Mouse (Mus musculus): ENCODE measurements around the gene Dab2ip. TPM values are rescaled to one million over a fixed set of nuclear protein-coding genes. Genes with fewer than 3 reads are reported as not detected.

The Dab2ip gene
- total and polyA plus RNA-seq, 3 experiments: 4.9 to 15.6 (median 7.8) TPM

GRCm38 (mm10) chr2:35700966-35701365 is 142.9 kb downstream of the Dab2ip start:
- Histone ChIP-seq H3K9me3 (replicated peaks; ENCODE audit: low read length) (peaks cover 6% of the 10 kb centered on the region), H3K27ac (ENCODE audit: insufficient read depth, low read depth) (no peak overlapping the region), H3K4me2 (ENCODE audit: insufficient read depth, low read depth, poor library complexity, severe bottlenecking) (no peak overlapping the region), H3K79me2 (replicated peaks; ENCODE audit: control insufficient read depth, extremely low read depth, insufficient read depth, poor library complexity, severe bottlenecking) (peaks cover 2% of the 10 kb centered on the region; the same call in 1 of the 2 replicates), H3K9ac (ENCODE audit: insufficient read depth, low read depth) (no peak overlapping the region), H3K36me3 (replicated peaks in 1 of 2; ENCODE audit: control insufficient read depth in 1 of 2, insufficient read depth in 1 of 2, low read length in 1 of 2) (peaks cover 0 to 13% of the 10 kb centered on the region in 2 experiments), H3K4me3 (replicated peaks in 1 of 3; ENCODE audit: low read depth in 2 of 3, low read length in 2 of 3, poor library complexity in 1 of 3) (no peak overlapping the region), H3K4me1 (ENCODE audit: control insufficient read depth in 1 of 2, insufficient read depth in 2 of 2) (peaks cover 0 to 2% of the 10 kb centered on the region in 2 experiments; a peak in 1 of 4 replicates), H3K27me3 (replicated peaks) (no peaks in the 10 kb centered on the region)
- TF ChIP-seq JUND (conservative IDR thresholded peaks at IDR 0.05; ENCODE audit: low read depth, low read length): no peak
- no peak for TF ChIP-seq KAT2A (IDR thresholded peaks at IDR 0.05; ENCODE audit: insufficient replicate concordance, low read length)
- TF ChIP-seq NRF1 (IDR thresholded peaks at IDR 0.05; ENCODE audit: low read depth, low read length): no peak
- no peak for TF ChIP-seq ZC3H11A (IDR thresholded peaks at IDR 0.05; ENCODE audit: low read depth, low read length)
- TF ChIP-seq MAX (IDR thresholded peaks at IDR 0.05; ENCODE audit: low read length): no peak
- no peak for TF ChIP-seq ZNF384 (IDR thresholded peaks at IDR 0.05; ENCODE audit: low read depth, low read length)
- TF ChIP-seq TBP (conservative IDR thresholded peaks at IDR 0.05; ENCODE audit: low read depth, low read length): no peak
- no peak for TF ChIP-seq E2F4 (IDR thresholded peaks at IDR 0.05; ENCODE audit: insufficient replicate concordance, low read depth, low read length)
- TF ChIP-seq POLR2AphosphoS2 (IDR thresholded peaks at IDR 0.05; ENCODE audit: low read depth, low read length): no peak
- no peak for TF ChIP-seq CHD1 (IDR thresholded peaks at IDR 0.05; ENCODE audit: low read depth, low read length)
- no peak for TF ChIP-seq BHLHE40 (IDR thresholded peaks at IDR 0.05; ENCODE audit: low read depth, low read length)
- in situ Hi-C loops (cut with MboI; ENCODE audit: low pct_ligation_motif_present, low pct_unique_long_range_greater_than_20kb, low sequenced_read_pairs): no loop called here
- dilution Hi-C loops (cut with MboI; ENCODE audit: extremely low pct_ligation_motif_present, extremely low pct_unique_long_range_greater_than_20kb, low sequenced_read_pairs): no loop called here
- no peak for DNase-seq (ENCODE audit: extremely low read depth)

GRCm38 (mm10) chr2:35702001-35702400 is 143.9 kb downstream of the Dab2ip start:
- H3K36me3 ChIP-seq (replicated peaks in 1 of 2; ENCODE audit: control insufficient read depth in 1 of 2, insufficient read depth in 1 of 2, low read length in 1 of 2): peaks cover 0 to 13% of the 10 kb centered on the region in 2 experiments
- H3K9me3 ChIP-seq (replicated peaks; ENCODE audit: low read length): peaks cover 6% of the 10 kb centered on the region
- H3K4me2 ChIP-seq (ENCODE audit: insufficient read depth, low read depth, poor library complexity, severe bottlenecking): no peak overlapping the region
- no peaks in the 10 kb centered on the region for H3K27me3 ChIP-seq (replicated peaks)
- no peak for DNase-seq (ENCODE audit: extremely low read depth)
- H3K9ac ChIP-seq (ENCODE audit: insufficient read depth, low read depth): no peak overlapping the region
- dilution Hi-C loops (cut with MboI; ENCODE audit: extremely low pct_ligation_motif_present, extremely low pct_unique_long_range_greater_than_20kb, low sequenced_read_pairs) (no loop called here), in situ Hi-C loops (cut with MboI; ENCODE audit: low pct_ligation_motif_present, low pct_unique_long_range_greater_than_20kb, low sequenced_read_pairs) (no loop called here)
- H3K27ac ChIP-seq (ENCODE audit: insufficient read depth, low read depth): no peak overlapping the region
- TF ChIP-seq ZMIZ1 (IDR thresholded peaks at IDR 0.05; ENCODE audit: low read depth, low read length) (no peak), HCFC1 (IDR thresholded peaks at IDR 0.05; ENCODE audit: low read depth, low read length) (no peak), IRF4 (IDR thresholded peaks at IDR 0.05; ENCODE audit: low read depth, low read length) (no peak), E2F4 (IDR thresholded peaks at IDR 0.05; ENCODE audit: insufficient replicate concordance, low read depth, low read length) (no peak), ZNF384 (IDR thresholded peaks at IDR 0.05; ENCODE audit: low read depth, low read length) (no peak), GABPA (IDR thresholded peaks at IDR 0.05; ENCODE audit: insufficient replicate concordance, low read depth, low read length) (no peak), SIN3A (IDR thresholded peaks at IDR 0.05; ENCODE audit: low read length) (no peak), KAT2A (IDR thresholded peaks at IDR 0.05; ENCODE audit: insufficient replicate concordance, low read length) (no peak), USF2 (conservative IDR thresholded peaks at IDR 0.05; ENCODE audit: low read depth, low read length) (no peak), BHLHE40 (IDR thresholded peaks at IDR 0.05; ENCODE audit: low read depth, low read length) (no peak), UBTF (IDR thresholded peaks at IDR 0.05; ENCODE audit: low read depth, low read length) (no peak), NELFE (IDR thresholded peaks at IDR 0.05; ENCODE audit: low read depth, low read length) (no peak), CHD1 (IDR thresholded peaks at IDR 0.05; ENCODE audit: low read depth, low read length) (no peak), RAD21 (IDR thresholded peaks at IDR 0.05; ENCODE audit: low read depth, low read length) (no peak), RCOR1 (conservative IDR thresholded peaks at IDR 0.05; ENCODE audit: low read depth, low read length) (no peak), POLR2A (IDR thresholded peaks at IDR 0.05; ENCODE audit: low read depth, low read length) (no peak), SMC3 (IDR thresholded peaks at IDR 0.05; ENCODE audit: low read depth, low read length) (no peak), JUND (conservative IDR thresholded peaks at IDR 0.05; ENCODE audit: low read depth, low read length) (no peak), USF1 (IDR thresholded peaks at IDR 0.05; ENCODE audit: low read depth, low read length) (no peak), EP300 (IDR thresholded peaks at IDR 0.05; ENCODE audit: low read length) (no peak)
- H3K4me3 ChIP-seq (replicated peaks in 1 of 3; ENCODE audit: low read depth in 2 of 3, low read length in 2 of 3, poor library complexity in 1 of 3): no peak overlapping the region
- no peaks in the 10 kb centered on the region for H3K4me1 ChIP-seq (ENCODE audit: control insufficient read depth in 1 of 2, insufficient read depth in 2 of 2)
- H3K79me2 ChIP-seq (replicated peaks; ENCODE audit: control insufficient read depth, extremely low read depth, insufficient read depth, poor library complexity, severe bottlenecking): peaks cover 2% of the 10 kb centered on the region; the same call in 1 of the 2 replicates
